In the genomic region with DNA sequence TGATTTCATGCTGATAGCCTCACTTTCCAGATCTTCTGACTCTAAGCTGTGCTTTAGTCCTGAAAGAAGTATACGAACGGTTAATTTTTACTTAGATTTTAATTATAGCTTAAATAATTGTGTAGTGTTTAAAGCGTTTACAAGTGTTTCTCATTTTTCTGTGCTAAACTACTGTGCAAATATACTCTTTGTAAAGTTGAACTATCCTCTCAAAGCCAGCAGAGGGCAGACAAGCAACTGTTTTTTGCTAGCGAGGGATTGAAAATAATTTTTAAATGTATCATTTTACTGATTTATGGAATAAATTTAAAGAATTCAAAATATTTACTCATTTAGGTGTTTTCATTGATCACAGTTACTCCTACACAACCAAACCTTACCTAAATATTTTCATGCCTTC, we compare ENCODE assay signal across 15 mouse cellular contexts. TPM values are rescaled to one million over a fixed set of nuclear protein-coding genes. Genes with fewer than 3 reads are reported as not detected.
A peak's percentile ranks its signal among the peaks of the same experiment; 100 is the strongest.
DNase-seq lines count a peak whose midpoint lies in the region; ATAC-seq and TF ChIP-seq lines count a peak whose summit lies in the region.
"Had no signal": no experiment of that assay in that cellular context is flagged by ENCODE, and none has a peak within 500 bp of the region (broad histone marks: within the 10 kb centered on the region; RNA-seq: fewer than 3 reads in every experiment).

No protein-coding gene starts in this region.

- 50% methylated on average over 4 of the region's 4 CpGs for WGBS in heart, postnatal 0 days
- WGBS in midbrain, embryonic 14.5 days = 48% methylated on average over 4 of the region's 4 CpGs
- WGBS in midbrain, embryonic 16.5 days = 47% methylated on average over 4 of the region's 4 CpGs
- WGBS in stomach, postnatal 0 days = 41% methylated on average over 4 of the region's 4 CpGs

- no peak for TF ChIP-seq EP300 in heart, postnatal 0 days (IDR thresholded peaks at IDR 0.05; ENCODE audit: low read depth)
- no peak for TF ChIP-seq EP300 in stomach, postnatal 0 days (optimal IDR thresholded peaks at IDR 0.05)

- intact Hi-C loops in heart, postnatal 14 days (cut with DNase I) = loop anchor here (5.0 kb wide), 1 partner anchor 720 kb away; no protein-coding TSS in a partner anchor

- H3K4me3 ChIP-seq in heart, postnatal 0 days (ENCODE audit: low read depth, low read length) = no peak overlapping the region
- no peak overlapping the region for H3K4me3 ChIP-seq in midbrain, embryonic 14.5 days (replicated peaks; ENCODE audit: low read depth, low read length)
- no peak overlapping the region for H3K4me3 ChIP-seq in midbrain, embryonic 16.5 days (ENCODE audit: low read depth, low read length)
- no peak overlapping the region for H3K4me3 ChIP-seq in stomach, postnatal 0 days (ENCODE audit: low read depth, low read length)
- H3K4me3 ChIP-seq: embryonic facial prominence, embryonic 12.5 days; heart, embryonic 13.5 days; liver, embryonic 13.5 days; megakaryocyte, embryonic 14.5 days had no signal

- TF ChIP-seq CTCF in heart, postnatal 0 days (IDR thresholded peaks at IDR 0.05; ENCODE audit: low read depth) = peak; percentile 41
- TF ChIP-seq CTCF in stomach, postnatal 0 days (IDR thresholded peaks at IDR 0.05; ENCODE audit: low read depth) = peak; percentile 72

- no peak for DNase-seq in heart, postnatal 0 days (ENCODE audit: low spot score)
- DNase-seq in heart, postnatal 4 days = no peak
- DNase-seq in midbrain, embryonic 14.5 days = peak; percentile 78
- DNase-seq in adipocyte (ENCODE audit: low spot score) = peak; percentile 17
- no peak for DNase-seq in stomach, postnatal 0 days (ENCODE audit: low spot score)
- DNase-seq in testis, postnatal 10 days (ENCODE audit: low spot score) = no peak
- DNase-seq in heart, postnatal 14 days = no peak
- DNase-seq: adrenal gland, postnatal 36 days; kidney, adult 2 months; liver, embryonic 13.5 days had no signal

- H3K4me1 ChIP-seq in heart, postnatal 0 days (ENCODE audit: control insufficient read depth, insufficient read depth) = no peaks in the 10 kb centered on the region
- H3K4me1 ChIP-seq in midbrain, embryonic 14.5 days (ENCODE audit: control insufficient read depth, insufficient read depth, low read length) = no peaks in the 10 kb centered on the region
- H3K4me1 ChIP-seq in midbrain, embryonic 16.5 days (ENCODE audit: control insufficient read depth, insufficient read depth, low read length) = no peaks in the 10 kb centered on the region
- no peaks in the 10 kb centered on the region for H3K4me1 ChIP-seq in stomach, postnatal 0 days (replicated peaks; ENCODE audit: control insufficient read depth, insufficient read depth)
- H3K4me1 ChIP-seq: embryonic facial prominence, embryonic 12.5 days; heart, embryonic 13.5 days; liver, embryonic 13.5 days; megakaryocyte, embryonic 14.5 days had no signal

- no peaks in the 10 kb centered on the region for H3K36me3 ChIP-seq in heart, postnatal 0 days (replicated peaks; ENCODE audit: control insufficient read depth, insufficient read depth, low read length)
- H3K36me3 ChIP-seq in midbrain, embryonic 14.5 days (ENCODE audit: control insufficient read depth, insufficient read depth, low read length) = no peaks in the 10 kb centered on the region
- no peaks in the 10 kb centered on the region for H3K36me3 ChIP-seq in midbrain, embryonic 16.5 days (ENCODE audit: control insufficient read depth, insufficient read depth, low read length)
- no peaks in the 10 kb centered on the region for H3K36me3 ChIP-seq in stomach, postnatal 0 days (ENCODE audit: control insufficient read depth, insufficient read depth, low read length)
- H3K36me3 ChIP-seq: embryonic facial prominence, embryonic 12.5 days; G1E; heart, embryonic 13.5 days; liver, embryonic 13.5 days had no signal

- H3K27me3 ChIP-seq in heart, postnatal 0 days (ENCODE audit: control insufficient read depth, insufficient read depth, low read length) = no peaks in the 10 kb centered on the region
- H3K27me3 ChIP-seq in midbrain, embryonic 14.5 days (ENCODE audit: control insufficient read depth, insufficient read depth, low read length) = no peaks in the 10 kb centered on the region
- H3K27me3 ChIP-seq in midbrain, embryonic 16.5 days (ENCODE audit: control insufficient read depth, insufficient read depth, low read depth, low read length) = no peaks in the 10 kb centered on the region
- H3K27me3 ChIP-seq in stomach, postnatal 0 days (ENCODE audit: control insufficient read depth, insufficient read depth, low read length) = no peaks in the 10 kb centered on the region
- H3K27me3 ChIP-seq: embryonic facial prominence, embryonic 12.5 days; heart, embryonic 13.5 days; liver, embryonic 13.5 days; megakaryocyte, embryonic 14.5 days had no signal

- no peak overlapping the region for H3K4me2 ChIP-seq in heart, postnatal 0 days (ENCODE audit: low read depth, low read length)
- H3K4me2 ChIP-seq in midbrain, embryonic 14.5 days (ENCODE audit: low read length) = no peak overlapping the region
- H3K4me2 ChIP-seq in midbrain, embryonic 16.5 days (ENCODE audit: low read length) = no peak overlapping the region
- H3K4me2 ChIP-seq in stomach, postnatal 0 days (replicated peaks; ENCODE audit: low read depth) = no peak overlapping the region
- H3K4me2 ChIP-seq: embryonic facial prominence, embryonic 12.5 days; heart, embryonic 13.5 days; liver, embryonic 13.5 days had no signal

- ATAC-seq in heart, postnatal 0 days (ENCODE audit: insufficient read depth, low read depth) = no peak
- ATAC-seq in midbrain, embryonic 14.5 days (ENCODE audit: low FRiP score, low TSS enrichment) = no peak
- no peak for ATAC-seq in midbrain, embryonic 16.5 days
- no peak for ATAC-seq in stomach, postnatal 0 days (ENCODE audit: low FRiP score, low TSS enrichment)

- no peaks in the 10 kb centered on the region for H3K9me3 ChIP-seq in heart, postnatal 0 days (replicated peaks; ENCODE audit: control insufficient read depth, low read length)
- H3K9me3 ChIP-seq in midbrain, embryonic 14.5 days (ENCODE audit: control insufficient read depth, low read length) = no peaks in the 10 kb centered on the region
- no peaks in the 10 kb centered on the region for H3K9me3 ChIP-seq in midbrain, embryonic 16.5 days (replicated peaks; ENCODE audit: control insufficient read depth, low read length, poor library complexity, severe bottlenecking)
- H3K9me3 ChIP-seq in stomach, postnatal 0 days (ENCODE audit: control insufficient read depth, low read length) = no peaks in the 10 kb centered on the region
- H3K9me3 ChIP-seq: embryonic facial prominence, embryonic 12.5 days; G1E; heart, embryonic 13.5 days; liver, embryonic 13.5 days; megakaryocyte, embryonic 14.5 days had no signal

- H3K9ac ChIP-seq in heart, postnatal 0 days (replicated peaks; ENCODE audit: low read depth, low read length) = no peak overlapping the region
- no peak overlapping the region for H3K9ac ChIP-seq in midbrain, embryonic 14.5 days (replicated peaks; ENCODE audit: low read length)
- H3K9ac ChIP-seq in midbrain, embryonic 16.5 days (ENCODE audit: low read depth, low read length) = no peak overlapping the region
- no peak overlapping the region for H3K9ac ChIP-seq in stomach, postnatal 0 days (ENCODE audit: low read length)
- H3K9ac ChIP-seq: embryonic facial prominence, embryonic 12.5 days; heart, embryonic 13.5 days; liver, embryonic 13.5 days had no signal

- no peak overlapping the region for H3K27ac ChIP-seq in heart, postnatal 0 days (ENCODE audit: low read depth)
- H3K27ac ChIP-seq in midbrain, embryonic 14.5 days (replicated peaks; ENCODE audit: low read depth, low read length) = no peak overlapping the region
- no peak overlapping the region for H3K27ac ChIP-seq in midbrain, embryonic 16.5 days (ENCODE audit: low read length)
- no peak overlapping the region for H3K27ac ChIP-seq in stomach, postnatal 0 days (replicated peaks)
- H3K27ac ChIP-seq: embryonic facial prominence, embryonic 12.5 days; heart, embryonic 13.5 days; liver, embryonic 13.5 days had no signal

RNA-seq across cellular contexts. Expression of a gene that starts 26.1 kb away (rescaled TPM):
- total RNA-seq in heart, postnatal 0 days (2014; rRNA removed; ENCODE audit: low replicate concordance) = 5.4 and 10.3 TPM in 2 replicates
- 7.8 and 8.1 TPM in 2 replicates for polyA plus RNA-seq in heart, postnatal 0 days (2015; fragmentation: Nextera tagmentation; extraction: Ambion mirVana)
- total RNA-seq in heart, postnatal 4 days (2021) = 1 to 10 TPM; 8.2 to 9.1 TPM
- polyA plus RNA-seq in midbrain, embryonic 14.5 days (2014; fragmentation: Nextera tagmentation; extraction: Ambion mirVana) = 15.3 and 18.9 TPM in 2 replicates
- polyA plus RNA-seq in midbrain, embryonic 16.5 days (2015; fragmentation: Nextera tagmentation; extraction: Ambion mirVana) = 15.5 and 15.8 TPM in 2 replicates
- polyA plus RNA-seq in stomach, postnatal 0 days (2015; fragmentation: Nextera tagmentation; extraction: Ambion mirVana) = 7.1 and 7.5 TPM in 2 replicates
- total RNA-seq in heart, postnatal 14 days (2021) = 1 to 10 TPM; 4.7 to 5.5 TPM

RNA-seq across cellular contexts. Expression of a gene that starts 26.4 kb away (rescaled TPM):
- 7.0 and 7.6 TPM in 2 replicates for total RNA-seq in heart, postnatal 0 days (2014; rRNA removed; ENCODE audit: low replicate concordance)
- polyA plus RNA-seq in heart, postnatal 0 days (2015; fragmentation: Nextera tagmentation; extraction: Ambion mirVana) = 30.9 and 31.8 TPM in 2 replicates
- total RNA-seq in heart, postnatal 4 days (2021) = 10 to 100 TPM; 15.4 to 15.7 TPM
- polyA plus RNA-seq in midbrain, embryonic 14.5 days (2014; fragmentation: Nextera tagmentation; extraction: Ambion mirVana) = 43.9 and 50.0 TPM in 2 replicates
- 40.3 and 46.8 TPM in 2 replicates for polyA plus RNA-seq in midbrain, embryonic 16.5 days (2015; fragmentation: Nextera tagmentation; extraction: Ambion mirVana)
- polyA plus RNA-seq in stomach, postnatal 0 days (2015; fragmentation: Nextera tagmentation; extraction: Ambion mirVana) = 37.3 and 38.5 TPM in 2 replicates
- total RNA-seq in heart, postnatal 14 days (2021) = 1 to 10 TPM; 9.7 to 9.8 TPM

Comparison
In these comparisons a context has a peak if more than half of its experiments do, and no peak if none do; other contexts are left out.
1. DNase-seq: peak in midbrain, embryonic 14.5 days (single experiment) and adipocyte (single experiment); none in heart, postnatal 0 days (single experiment), heart, postnatal 4 days (single experiment), stomach, postnatal 0 days (single experiment), testis, postnatal 10 days (single experiment) and heart, postnatal 14 days (0 of 2).